Mouse (Mus musculus) olfactory bulb, adult 2 months (tissue): ENCODE measurements around the gene Helz2.

Experiments used
- CTCF ChIP-seq: fragments of 200-500 bp; IDR thresholded peaks from 2 replicates; pipeline ENCODE4 v1.5.1; 2012; ENCODE audit warnings: low read depth, mild to moderate bottlenecking, low read length, moderate library complexity; ENCODE audit not compliant: insufficient read depth
- POLR2A ChIP-seq: fragments of 200-500 bp; IDR thresholded peaks from 2 replicates; pipeline ENCODE4 v1.6.1; 2012; ENCODE audit warnings: mild to moderate bottlenecking, low read depth, low read length, moderate library complexity; ENCODE audit not compliant: insufficient read depth

DNA sequence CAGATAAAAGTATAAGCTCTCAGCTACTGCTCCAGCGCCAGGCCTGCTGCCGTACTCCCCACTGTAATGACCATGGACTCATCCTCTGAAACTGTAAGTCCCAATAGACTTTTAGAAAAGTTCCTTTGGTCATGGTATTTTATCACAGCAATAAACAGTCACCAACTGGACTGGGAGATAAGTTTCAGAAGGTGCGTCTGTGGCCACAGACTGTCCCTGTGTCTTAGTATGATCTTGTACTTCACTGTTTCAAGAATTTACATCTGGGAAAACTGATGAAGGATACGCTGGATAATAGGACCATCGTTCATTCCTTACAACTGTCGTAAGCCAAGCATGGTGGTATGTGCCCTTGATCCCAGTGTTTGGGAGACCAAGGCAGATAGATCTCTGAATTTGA lies 25.8 kb downstream of the Helz2 start:
- TF ChIP-seq CTCF: no peak
- no peak for TF ChIP-seq POLR2A
